Mouse (Mus musculus) olfactory bulb, adult 2 months (tissue): Measurements from ENCODE around the gene Elk4.

Source experiments
- CTCF ChIP-seq: fragments of 200-500 bp; IDR thresholded peaks from 2 replicates; pipeline ENCODE4 v1.5.1; 2012; ENCODE audit warnings: low read depth, mild to moderate bottlenecking, low read length, moderate library complexity; ENCODE audit not compliant: insufficient read depth
- POLR2A ChIP-seq: fragments of 200-500 bp; IDR thresholded peaks from 2 replicates; pipeline ENCODE4 v1.6.1; 2012; ENCODE audit warnings: mild to moderate bottlenecking, low read depth, low read length, moderate library complexity; ENCODE audit not compliant: insufficient read depth

GRCm38 (mm10) chr1:131982907-131983306 lies 24.5 kb upstream of the Elk4 start:
- TF ChIP-seq CTCF (peak; percentile 57), POLR2A (no peak)
